Mouse (Mus musculus) forebrain, postnatal 0 days (tissue): Measurements from ENCODE around the gene Il25. TPM values are rescaled to one million over a fixed set of nuclear protein-coding genes. Genes with fewer than 3 reads are reported as not detected.

Experiments
- ATAC-seq: fragments of 200-750 bp; cut with Nextera tagmentation; 2 replicates; pipeline ENCODE4 v1.8.0; 2017; ENCODE audit warnings: mild to moderate bottlenecking, moderate library complexity
- DNase-seq: peaks from one replicate; pipeline ENCODE4 v3.0.0-alpha.2; 2015
- H3K27ac ChIP-seq: fragments of 300-500 bp; sonication (generic); 2 replicates; pipeline ENCODE4 v1.5.1; 2014; ENCODE audit warnings: low read depth, mild to moderate bottlenecking, antibody characterized with exemption, low read length, moderate library complexity, mixed read lengths
- H3K27me3 ChIP-seq: fragments of 300-500 bp; sonication (generic); 2 replicates; pipeline ENCODE4 v1.6.1; 2014; ENCODE audit warnings: mild to moderate bottlenecking, low read length, mixed read lengths; ENCODE audit not compliant: insufficient read depth
- H3K36me3 ChIP-seq: fragments of 300-500 bp; sonication (generic); 2 replicates; pipeline ENCODE4 v1.6.1; 2014; ENCODE audit warnings: mild to moderate bottlenecking, moderate library complexity; ENCODE audit not compliant: insufficient read depth
- H3K4me1 ChIP-seq: fragments of 300-500 bp; sonication (generic); 2 replicates; pipeline ENCODE4 v1.6.1; 2014; ENCODE audit warnings: antibody characterized with exemption; ENCODE audit not compliant: insufficient read depth
- H3K4me2 ChIP-seq: fragments of 300-500 bp; sonication (generic); 2 replicates; pipeline ENCODE4 v1.6.1; 2014; ENCODE audit warnings: low read depth, mild to moderate bottlenecking, moderate library complexity
- H3K4me3 ChIP-seq: fragments of 300-500 bp; sonication (generic); 2 replicates; pipeline ENCODE4 v1.5.1; 2014; ENCODE audit warnings: low read depth, low read length, mixed read lengths
- H3K9ac ChIP-seq: fragments of 300-500 bp; sonication (generic); 2 replicates; pipeline ENCODE4 v1.6.1; 2014; ENCODE audit warnings: mild to moderate bottlenecking
- H3K9me3 ChIP-seq: fragments of 300-500 bp; sonication (generic); 2 replicates; pipeline ENCODE4 v1.6.1; 2016; ENCODE audit warnings: low read length
- CTCF ChIP-seq: sonication (generic); IDR thresholded peaks from 2 replicates; pipeline ENCODE4 v1.5.1; 2016; ENCODE audit warnings: antibody characterized with exemption, control low read depth, low read depth
- WGBS: fragments of 180-500 bp; shearing (Covaris S2); extraction: QIAGEN DNeasy Blood & Tissue Kit; methylation state at CpG from one replicate; pipeline ENCODE4 v1.1.7; 2014; 5-methylcytosine and 5-hydroxymethylcytosine counted together
- polyA plus RNA-seq: library from polyadenylated mRNA; unstranded; fragments of >200 nt; fragmentation: Nextera tagmentation; extraction: Ambion mirVana; gene quantifications from 2 replicates; pipeline ENCODE4 v1.2.1, GENCODE M21; 2015
- total RNA-seq: library from RNA; depleted of rRNA; stranded (reverse); fragments of >200 nt; gene quantifications from 2 replicates; pipeline ENCODE4 v1.2.3, GENCODE M21; 2014; rRNA removed

Il25 gene
- total RNA-seq (0.38 TPM in 1 of 2 replicates, not detected in the other), polyA plus RNA-seq (0.18 and 0.58 TPM in 2 replicates)

- H3K4me2 ChIP-seq = no peak within 1 kb of the TSS
- no peaks in the 10 kb centered on the region for H3K27me3 ChIP-seq
- DNase-seq (no peak), ATAC-seq (no peak)
- H3K4me3 ChIP-seq = no peak within 1 kb of the TSS
- no peaks in the 10 kb centered on the region for H3K9me3 ChIP-seq
- no peak within 1 kb of the TSS for H3K9ac ChIP-seq
- H3K36me3 ChIP-seq = no peaks in the 10 kb centered on the region
- WGBS = 34% methylated on average over 6 of the region's 6 CpGs
- no peaks in the 10 kb centered on the region for H3K4me1 ChIP-seq
- H3K27ac ChIP-seq = no peak within 1 kb of the TSS
- TF ChIP-seq CTCF = no peak
These were observed at the start of gene Il25 for GRCm38 (mm10) chr14:54932645-54933150. Gene Il25 (plus strand): TSS chr14:54932695.

GRCm38 (mm10) chr14:54883154-54884021 is 49.1 kb upstream of the Il25 start, which contains the start of the genes Bcl2l2 and Gm20521:
Gene Bcl2l2 (plus strand): TSS chr14:54883377.
Gene Gm20521 (plus strand): TSS chr14:54883441.
- WGBS = 2% methylated on average over 27 of the region's 27 CpGs
- H3K9me3 ChIP-seq = no peaks in the 10 kb centered on the region

GRCm38 (mm10) chr14:54884022-54884712 is 48.3 kb upstream of the Il25 start:
- peak overlapping the region; percentile 83 for H3K9ac ChIP-seq
- H3K27ac ChIP-seq = peak overlapping the region; percentile 89
- ATAC-seq (no peak), DNase-seq (no peak)
- H3K4me2 ChIP-seq = peak overlapping the region; percentile 80
- peaks cover 17% of the 10 kb centered on the region for H3K36me3 ChIP-seq
- 37% methylated on average over 21 of the region's 21 CpGs for WGBS
- H3K4me1 ChIP-seq = peaks cover 15% of the 10 kb centered on the region; the same call in 1 of the 2 replicates
- peak overlapping the region; percentile 77 for H3K4me3 ChIP-seq
- no peaks in the 10 kb centered on the region for H3K27me3 ChIP-seq
- no peaks in the 10 kb centered on the region for H3K9me3 ChIP-seq
- TF ChIP-seq CTCF = no peak

More at GRCm38 (mm10) chr14:54883154-54884021, 49.1 kb upstream of the Il25 start, which contains the start of the genes Bcl2l2 and Gm20521:
- H3K27me3 ChIP-seq = no peaks in the 10 kb centered on the region
- H3K36me3 ChIP-seq = peaks cover 17% of the 10 kb centered on the region
- DNase-seq (peak; percentile 86), ATAC-seq (peak; percentile 91)
- H3K4me2 ChIP-seq = peak within 1 kb of the TSS; percentile 80
- peak within 1 kb of the TSS; percentile 89 for H3K27ac ChIP-seq
- H3K4me3 ChIP-seq = peak within 1 kb of the TSS; percentile 77
- TF ChIP-seq CTCF = no peak
- H3K4me1 ChIP-seq = peaks cover 15% of the 10 kb centered on the region; the same call in 1 of the 2 replicates
- peak within 1 kb of the TSS; percentile 83 for H3K9ac ChIP-seq

GRCm38 (mm10) chr14:54885309-54885708 is 47.2 kb upstream of the Il25 start:
- DNase-seq = no peak
- Histone ChIP-seq H3K27me3 (no peaks in the 10 kb centered on the region), H3K9me3 (no peaks in the 10 kb centered on the region), H3K36me3 (peaks cover 17% of the 10 kb centered on the region), H3K4me2 (no peak overlapping the region), H3K27ac (no peak overlapping the region), H3K9ac (no peak overlapping the region), H3K4me1 (peaks cover 15% of the 10 kb centered on the region; the same call in 1 of the 2 replicates), H3K4me3 (no peak overlapping the region)
- no peak for ATAC-seq
- no peak for TF ChIP-seq CTCF
- 96% methylated on average over 11 of the region's 11 CpGs for WGBS

GRCm38 (mm10) chr14:54892200-54892599 is 40.3 kb upstream of the Il25 start, which contains the start of gene Pabpn1:
Gene Pabpn1 (plus strand): TSS chr14:54892500.
- Histone ChIP-seq H3K9me3 (no peaks in the 10 kb centered on the region), H3K4me3 (peak within 1 kb of the TSS; percentile 98), H3K27me3 (no peaks in the 10 kb centered on the region), H3K9ac (0 out of 2 replicates have a peak within 1 kb of the TSS, but pooled peaks have one; percentile 22), H3K4me1 (no peaks in the 10 kb centered on the region), H3K4me2 (peak within 1 kb of the TSS; percentile 46), H3K36me3 (peaks cover 21% of the 10 kb centered on the region), H3K27ac (peak within 1 kb of the TSS; percentile 66)
- ATAC-seq = no peak
- TF ChIP-seq CTCF = no peak
- DNase-seq = no peak
- WGBS = 93% methylated on average over 3 of the region's 3 CpGs

- H3K4me1 ChIP-seq = no peaks in the 10 kb centered on the region
- no peak; the same call in 1 of the 2 replicates for TF ChIP-seq CTCF
- peak overlapping the region; percentile 99 for H3K9ac ChIP-seq
- DNase-seq (peak; percentile 99), ATAC-seq (peak; percentile 97)
- no peaks in the 10 kb centered on the region for H3K27me3 ChIP-seq
- H3K9me3 ChIP-seq = no peaks in the 10 kb centered on the region
- under 1% methylated on average over 38 of the region's 38 CpGs for whole genome bisulfite sequencing
- peak overlapping the region; percentile 98 for H3K27ac ChIP-seq
- H3K36me3 ChIP-seq = peaks cover 29% of the 10 kb centered on the region
- peak overlapping the region; percentile 62 for H3K4me2 ChIP-seq
- peak overlapping the region; percentile 98 for H3K4me3 ChIP-seq
These were observed 38.8 kb upstream of the Il25 start for GRCm38 (mm10) chr14:54893651-54894181.
